Mouse (Mus musculus): ENCODE data around the gene Abcf2.

DNA sequence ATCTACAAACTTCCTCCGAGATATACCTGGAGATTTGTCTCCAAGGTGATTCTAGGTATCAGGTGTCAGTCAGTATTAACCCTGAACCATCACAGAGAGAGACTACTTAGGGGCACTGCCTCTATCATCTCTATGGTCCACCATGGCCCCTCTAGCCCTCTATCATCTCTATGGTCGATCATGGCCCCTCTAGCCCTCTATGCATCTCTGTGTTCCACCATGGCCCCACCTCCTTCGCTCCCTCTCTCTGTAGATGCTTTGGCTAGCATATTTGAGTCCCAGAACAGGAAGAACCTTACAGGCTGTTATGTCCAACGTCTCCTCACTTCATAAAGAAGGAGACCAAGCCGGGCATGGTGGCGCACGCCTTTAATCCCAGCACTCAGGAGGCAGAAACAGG lies 34.6 kb downstream of the Abcf2 start:
- TF ChIP-seq CTCF (IDR thresholded peaks at IDR 0.05; ENCODE audit: borderline replicate concordance, insufficient read depth, low read depth, low read length): no peak
- no peak for TF ChIP-seq POLR2A (IDR thresholded peaks at IDR 0.05; ENCODE audit: borderline replicate concordance, insufficient read depth, low read length)

Measured in cerebellum, adult 2 months (tissue).